Mouse (Mus musculus): ENCODE data around the gene Gabbr2. TPM values are rescaled to one million over a fixed set of nuclear protein-coding genes. Genes with fewer than 3 reads are reported as not detected.

Gabbr2 gene
- polyA plus RNA-seq, 1 experiment, result not detected

GRCm38 (mm10) chr4:46675992-46676391, 315.7 kb downstream of the Gabbr2 start:
- Histone ChIP-seq H3K4me3 (replicated peaks; ENCODE audit: extremely low read depth, low read depth, low read length) (no peak overlapping the region), H3K4me1 (ENCODE audit: control insufficient read depth, insufficient read depth, low read length) (no peaks in the 10 kb centered on the region)
- WGBS, result 53% methylated on average over 4 of the region's 4 CpGs
- DNase-seq, result no peak
- TF ChIP-seq CTCF (IDR thresholded peaks at IDR 0.05; ENCODE audit: insufficient read depth, low read length) (no peak), POLR2A (IDR thresholded peaks at IDR 0.05; ENCODE audit: borderline replicate concordance, extremely low read depth, low read depth, low read length) (no peak)

DNA sequence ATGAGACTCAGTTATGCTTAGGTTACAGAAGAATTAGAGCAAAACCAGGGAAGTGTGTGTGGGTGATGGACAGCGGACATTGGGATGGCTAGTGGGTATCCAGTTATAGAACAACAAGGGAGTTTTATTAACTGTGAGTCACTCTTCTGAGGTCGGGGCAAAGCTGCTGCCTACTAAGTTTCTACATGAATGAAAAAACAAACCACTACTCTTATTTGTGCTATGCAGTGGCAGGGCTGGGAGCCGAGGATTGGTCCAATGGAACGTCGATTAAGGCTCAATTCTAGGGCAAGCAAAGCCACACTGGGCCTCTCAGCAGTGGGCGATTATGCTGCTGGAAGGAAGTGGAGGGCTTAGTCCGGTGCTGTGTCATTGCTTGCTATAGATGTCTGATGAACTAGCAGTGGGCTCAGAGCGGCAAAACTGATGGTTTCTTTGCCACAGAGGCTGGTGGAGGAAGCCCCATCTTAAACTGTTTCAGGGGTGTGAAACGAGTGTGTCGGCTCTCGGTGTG, 316.3 kb downstream of the Gabbr2 start:
- no peak for DNase-seq
- WGBS, result 66% methylated on average over 11 of the region's 11 CpGs
- Histone ChIP-seq H3K4me1 (ENCODE audit: control insufficient read depth, insufficient read depth, low read length) (no peaks in the 10 kb centered on the region), H3K4me3 (replicated peaks; ENCODE audit: extremely low read depth, low read depth, low read length) (no peak overlapping the region)
- no peak for TF ChIP-seq POLR2A (IDR thresholded peaks at IDR 0.05; ENCODE audit: borderline replicate concordance, extremely low read depth, low read depth, low read length)
- no peak for TF ChIP-seq CTCF (IDR thresholded peaks at IDR 0.05; ENCODE audit: insufficient read depth, low read length)

- DNase-seq, result no peak
- TF ChIP-seq CTCF (IDR thresholded peaks at IDR 0.05; ENCODE audit: insufficient read depth, low read length) (no peak), POLR2A (IDR thresholded peaks at IDR 0.05; ENCODE audit: borderline replicate concordance, extremely low read depth, low read depth, low read length) (no peak)
- WGBS, result 71% methylated on average over 11 of the region's 11 CpGs
- peaks cover 5% of the 10 kb centered on the region; the same call in 1 of the 2 replicates for H3K4me1 ChIP-seq (ENCODE audit: control insufficient read depth, insufficient read depth, low read length)
- no peak overlapping the region for H3K4me3 ChIP-seq (replicated peaks; ENCODE audit: extremely low read depth, low read depth, low read length)
Observed at GRCm38 (mm10) chr4:46668620-46669019, 323.1 kb downstream of the Gabbr2 start.

DNA sequence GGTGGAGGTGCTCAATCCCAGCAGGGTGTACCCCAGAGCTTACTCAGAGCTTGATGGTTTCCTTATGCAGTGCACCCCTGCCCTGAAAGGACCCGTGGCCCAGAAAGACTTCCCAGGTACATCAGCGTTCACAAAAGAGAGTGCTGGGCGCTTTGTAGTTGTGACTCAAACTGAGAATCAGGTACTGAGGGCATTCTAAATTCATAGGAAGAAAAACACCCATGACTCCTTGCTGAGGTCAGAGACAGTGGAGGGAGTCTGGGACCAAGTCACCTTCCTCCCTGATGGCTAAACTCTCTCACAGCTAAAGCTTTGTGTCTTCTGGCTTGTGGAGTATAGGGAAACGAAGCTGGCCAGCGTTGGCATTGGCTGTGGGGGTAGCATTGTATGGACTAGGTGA, 325.3 kb downstream of the Gabbr2 start:
- 71% methylated on average over 5 of the region's 5 CpGs for WGBS
- peaks cover 5% of the 10 kb centered on the region; the same call in 1 of the 2 replicates for H3K4me1 ChIP-seq (ENCODE audit: control insufficient read depth, insufficient read depth, low read length)
- H3K4me3 ChIP-seq (replicated peaks; ENCODE audit: extremely low read depth, low read depth, low read length), result no peak overlapping the region
- TF ChIP-seq POLR2A (IDR thresholded peaks at IDR 0.05; ENCODE audit: borderline replicate concordance, extremely low read depth, low read depth, low read length) (no peak), CTCF (IDR thresholded peaks at IDR 0.05; ENCODE audit: insufficient read depth, low read length) (no peak)
- DNase-seq, result no peak

DNA sequence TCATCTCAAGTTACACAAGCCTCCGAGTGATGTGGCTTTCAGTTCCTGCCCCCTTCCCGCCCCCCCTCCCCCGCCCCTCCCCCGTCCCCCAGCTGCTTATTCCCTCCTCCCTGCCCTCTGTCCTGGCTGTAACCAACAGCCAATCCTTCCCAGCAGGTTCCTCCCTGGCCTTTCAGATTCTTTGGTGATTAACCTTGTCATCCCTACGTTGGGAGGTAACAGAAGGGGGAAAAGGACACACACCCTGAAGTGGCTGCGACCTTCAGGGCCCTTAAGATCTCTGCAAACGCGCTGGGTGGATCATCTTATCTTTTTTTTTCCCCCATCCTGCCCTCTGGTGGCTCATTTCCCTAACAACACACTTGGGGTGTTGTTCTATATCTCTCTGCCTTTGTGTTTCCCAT, 326.3 kb downstream of the Gabbr2 start:
- WGBS, result 3% methylated on average over 8 of the region's 8 CpGs
- Histone ChIP-seq H3K4me3 (replicated peaks; ENCODE audit: extremely low read depth, low read depth, low read length) (no peak overlapping the region), H3K4me1 (ENCODE audit: control insufficient read depth, insufficient read depth, low read length) (peaks cover 5% of the 10 kb centered on the region; the same call in 1 of the 2 replicates)
- no peak for DNase-seq
- TF ChIP-seq POLR2A (IDR thresholded peaks at IDR 0.05; ENCODE audit: borderline replicate concordance, extremely low read depth, low read depth, low read length), result no peak
- no peak for TF ChIP-seq CTCF (IDR thresholded peaks at IDR 0.05; ENCODE audit: insufficient read depth, low read length)

DNA sequence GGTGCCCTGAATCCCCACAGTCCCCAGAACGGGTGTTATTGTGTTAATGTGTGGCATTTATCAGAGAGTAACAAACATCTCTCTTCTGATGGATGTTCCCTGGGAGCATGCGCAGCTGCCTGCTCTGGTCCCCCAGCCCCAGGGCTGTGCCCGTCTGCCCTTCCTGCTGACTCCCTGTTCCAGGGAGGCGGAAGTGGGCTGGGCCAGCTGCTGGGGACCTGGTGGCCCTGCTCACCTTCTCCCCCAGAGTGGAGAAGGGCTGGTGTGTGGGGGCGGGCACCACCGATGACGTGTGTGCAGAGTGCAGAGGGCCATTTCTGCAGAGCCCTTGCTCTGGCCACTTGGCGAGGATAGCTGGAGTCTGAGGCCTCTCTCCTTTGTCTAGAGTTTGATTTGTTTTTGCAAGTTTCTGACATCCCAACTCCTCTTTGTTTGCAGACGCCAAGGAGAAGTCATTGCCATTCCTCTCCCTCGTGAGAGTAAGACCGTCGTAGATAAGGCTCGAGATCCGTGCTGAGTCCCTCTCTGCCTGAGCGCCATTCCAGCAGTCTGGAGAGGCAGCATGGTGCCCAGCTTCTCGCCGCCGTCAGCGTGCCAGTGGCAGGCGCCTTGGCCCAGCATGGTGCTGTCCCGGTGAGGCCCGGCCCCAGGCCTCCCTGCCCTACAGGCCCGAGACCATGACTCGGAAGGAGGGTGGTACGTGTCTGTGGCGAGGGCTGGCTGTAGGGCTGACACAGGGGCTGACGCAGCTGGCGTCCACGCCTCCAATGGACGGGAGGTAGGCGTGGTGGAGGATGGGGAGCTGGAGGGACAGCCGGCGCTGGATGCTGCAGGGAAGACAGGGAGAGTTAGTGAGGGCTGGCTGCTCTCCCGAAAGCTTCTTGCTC, 327.3 kb downstream of the Gabbr2 start:
- TF ChIP-seq POLR2A (IDR thresholded peaks at IDR 0.05; ENCODE audit: borderline replicate concordance, extremely low read depth, low read depth, low read length) (peak; percentile 30; the same call in 1 of the 2 replicates), CTCF (IDR thresholded peaks at IDR 0.05; ENCODE audit: insufficient read depth, low read length) (no peak)
- peaks cover 5% of the 10 kb centered on the region; the same call in 1 of the 2 replicates for H3K4me1 ChIP-seq (ENCODE audit: control insufficient read depth, insufficient read depth, low read length)
- DNase-seq, result peak; percentile 28
- peak overlapping the region; percentile 11 for H3K4me3 ChIP-seq (replicated peaks; ENCODE audit: extremely low read depth, low read depth, low read length)
- WGBS, result 10% methylated on average over 34 of the region's 34 CpGs

DNA sequence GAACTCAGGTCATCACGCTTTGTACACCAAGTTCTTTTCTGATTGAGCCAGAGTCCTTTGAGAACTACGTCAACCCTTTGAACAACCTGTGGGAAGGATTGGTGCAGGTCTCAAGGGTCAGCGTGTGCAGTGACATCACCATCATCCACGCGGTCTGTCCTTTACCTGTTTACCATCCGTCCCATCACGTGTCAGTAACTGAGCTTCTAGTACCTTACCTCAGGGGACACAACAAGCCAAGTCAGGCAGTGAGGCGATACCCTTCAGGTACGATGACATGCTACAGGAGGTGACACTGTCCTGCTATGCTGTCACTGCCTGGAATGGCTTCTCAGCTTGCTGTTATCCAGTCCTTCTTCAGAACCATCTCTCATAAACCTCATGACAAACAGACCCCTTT, 330.2 kb downstream of the Gabbr2 start:
- 68% methylated on average over 9 of the region's 9 CpGs for WGBS
- DNase-seq, result no peak
- Histone ChIP-seq H3K4me1 (ENCODE audit: control insufficient read depth, insufficient read depth, low read length) (peaks cover 5% of the 10 kb centered on the region; the same call in 1 of the 2 replicates), H3K4me3 (replicated peaks; ENCODE audit: extremely low read depth, low read depth, low read length) (no peak overlapping the region)
- TF ChIP-seq CTCF (IDR thresholded peaks at IDR 0.05; ENCODE audit: insufficient read depth, low read length), result no peak
- no peak for TF ChIP-seq POLR2A (IDR thresholded peaks at IDR 0.05; ENCODE audit: borderline replicate concordance, extremely low read depth, low read depth, low read length)

DNA sequence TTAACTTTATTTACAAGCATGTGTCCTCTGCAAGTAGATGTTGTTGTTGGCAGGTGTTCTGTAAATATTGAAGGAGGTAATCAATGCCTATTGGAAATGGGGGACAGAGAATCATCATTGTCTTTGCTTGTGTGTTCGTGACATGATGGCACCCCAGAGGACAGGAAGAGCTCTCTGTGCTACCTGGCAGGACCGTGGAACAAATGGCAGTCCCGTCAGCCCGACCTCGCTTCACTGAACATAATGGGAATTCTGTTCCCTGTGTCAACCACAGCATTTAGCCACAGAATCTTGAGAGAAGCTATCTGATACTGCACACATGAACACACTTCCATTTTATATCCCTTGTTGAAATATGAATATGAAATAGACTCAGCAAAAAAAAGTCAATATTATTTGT, 332.7 kb downstream of the Gabbr2 start:
- TF ChIP-seq CTCF (IDR thresholded peaks at IDR 0.05; ENCODE audit: insufficient read depth, low read length), result no peak
- TF ChIP-seq POLR2A (IDR thresholded peaks at IDR 0.05; ENCODE audit: borderline replicate concordance, extremely low read depth, low read depth, low read length), result no peak
- no peak for DNase-seq
- 77% methylated on average over 5 of the region's 5 CpGs for WGBS
- Histone ChIP-seq H3K4me3 (replicated peaks; ENCODE audit: extremely low read depth, low read depth, low read length) (no peak overlapping the region), H3K4me1 (ENCODE audit: control insufficient read depth, insufficient read depth, low read length) (no peaks in the 10 kb centered on the region)

DNA sequence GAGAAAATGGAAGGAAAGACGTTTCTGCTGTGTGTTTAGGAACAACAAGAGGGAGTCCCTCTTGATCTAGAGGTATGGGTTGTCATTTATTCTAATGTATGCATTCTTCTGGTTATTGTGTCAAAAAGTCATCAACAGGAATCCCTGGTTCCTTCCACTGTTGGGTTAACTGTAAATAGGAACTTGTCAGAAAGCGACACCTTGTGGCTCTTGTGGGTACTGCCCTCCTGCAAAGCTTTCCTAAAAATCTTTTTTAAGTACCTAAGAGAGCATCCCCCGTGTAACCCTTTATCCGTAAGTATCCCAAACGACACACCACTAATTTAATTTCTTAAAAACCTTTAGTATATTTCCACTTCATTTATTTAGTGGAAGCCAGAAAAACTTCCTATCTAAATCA, 334.6 kb downstream of the Gabbr2 start:
- no peaks in the 10 kb centered on the region for H3K4me1 ChIP-seq (ENCODE audit: control insufficient read depth, insufficient read depth, low read length)
- TF ChIP-seq POLR2A (IDR thresholded peaks at IDR 0.05; ENCODE audit: borderline replicate concordance, extremely low read depth, low read depth, low read length) (no peak), CTCF (IDR thresholded peaks at IDR 0.05; ENCODE audit: insufficient read depth, low read length) (peak; percentile 47)
- 6% methylated on average over 5 of the region's 5 CpGs for WGBS
- peak; percentile 66 for DNase-seq
- H3K4me3 ChIP-seq (replicated peaks; ENCODE audit: extremely low read depth, low read depth, low read length), result no peak overlapping the region
